Mouse (Mus musculus) thymus, adult 2 months (tissue): ENCODE measurements around the gene Dscam.

Experiments used
- CTCF ChIP-seq: fragments of 200-500 bp; IDR thresholded peaks from 2 replicates; pipeline ENCODE4 v1.5.1; 2012; ENCODE audit warnings: mild to moderate bottlenecking, control low read depth, low read length, moderate library complexity, borderline replicate concordance; ENCODE audit not compliant: control insufficient read depth, poor library complexity, insufficient read depth; ENCODE audit errors: extremely low read depth
- POLR2A ChIP-seq: fragments of 200-500 bp; IDR thresholded peaks from 2 replicates; pipeline ENCODE4 v1.6.1; 2012; ENCODE audit warnings: mild to moderate bottlenecking, low read length, control low read depth, moderate library complexity; ENCODE audit not compliant: control insufficient read depth, poor library complexity, insufficient read depth; ENCODE audit errors: extremely low read depth

GRCm38 (mm10) chr16:96541056-96541455 lies 629.5 kb downstream of the Dscam start:
- TF ChIP-seq CTCF (no peak), POLR2A (no peak)
